Mouse (Mus musculus): ENCODE data around the gene C8a.

C8a gene

GRCm38 (mm10) chr4:104838342-104838741, 37.9 kb downstream of the C8a start:
- no peak for DNase-seq

GRCm38 (mm10) chr4:104835096-104835495, 41.1 kb downstream of the C8a start:
- DNase-seq = no peak

GRCm38 (mm10) chr4:104828939-104829338, 47.3 kb downstream of the C8a start:
- no peak for DNase-seq

- DNase-seq = no peak
Observed at GRCm38 (mm10) chr4:104824381-104825077, 51.7 kb downstream of the C8a start.

GRCm38 (mm10) chr4:104823597-104824101, 52.5 kb downstream of the C8a start:
- no peak for DNase-seq

- no peak for DNase-seq
Observed at GRCm38 (mm10) chr4:104819891-104820290, 56.3 kb downstream of the C8a start.

- DNase-seq = no peak
Observed at GRCm38 (mm10) chr4:104818986-104819385, 57.2 kb downstream of the C8a start.

- DNase-seq = no peak
Observed at GRCm38 (mm10) chr4:104817509-104817908, 58.7 kb downstream of the C8a start.

- DNase-seq = no peak
Observed at GRCm38 (mm10) chr4:104816519-104817232, 59.5 kb downstream of the C8a start.

GRCm38 (mm10) chr4:104813617-104814016, 62.6 kb downstream of the C8a start:
- DNase-seq = no peak

- DNase-seq = no peak
Observed at GRCm38 (mm10) chr4:104810710-104811286, 65.4 kb downstream of the C8a start.

- DNase-seq = no peak
Observed at GRCm38 (mm10) chr4:104805414-104806257, 70.6 kb downstream of the C8a start.

- no peak for DNase-seq
Observed at GRCm38 (mm10) chr4:104804100-104804499, 72.1 kb downstream of the C8a start.

GRCm38 (mm10) chr4:104801625-104802024, 74.6 kb downstream of the C8a start:
- DNase-seq = no peak

GRCm38 (mm10) chr4:104798951-104799350, 77.2 kb downstream of the C8a start:
- no peak for DNase-seq

- no peak for DNase-seq
Observed at GRCm38 (mm10) chr4:104792111-104792510, 84.1 kb downstream of the C8a start.

GRCm38 (mm10) chr4:104782346-104782745, 93.9 kb downstream of the C8a start:
- no peak for DNase-seq

- no peak for DNase-seq
Observed at GRCm38 (mm10) chr4:104781441-104781840, 94.8 kb downstream of the C8a start.

- DNase-seq = no peak
Observed at GRCm38 (mm10) chr4:104779460-104779859, 96.7 kb downstream of the C8a start.

GRCm38 (mm10) chr4:104775601-104776000, 100.6 kb downstream of the C8a start:
- no peak for DNase-seq

- no peak for DNase-seq
Observed at GRCm38 (mm10) chr4:104770331-104770730, 105.9 kb downstream of the C8a start.

GRCm38 (mm10) chr4:104769602-104770001, 106.6 kb downstream of the C8a start:
- DNase-seq = no peak

- DNase-seq = no peak
Observed at GRCm38 (mm10) chr4:104768190-104768589, 108.0 kb downstream of the C8a start.
